Mouse (Mus musculus) MEL (cell line): ENCODE results near the gene Spns1. TPM values are rescaled to one million over a fixed set of nuclear protein-coding genes. Genes with fewer than 3 reads are reported as not detected.

ENCODE experiments used
- DNase-seq: peaks from one replicate; pipeline ENCODE4 v3.0.0; 2011; ENCODE audit warnings: low read depth, low spot score
- H3K27ac ChIP-seq: 2 replicates; pipeline ENCODE4 v1.5.1; 2012; ENCODE audit warnings: low read depth, mild to moderate bottlenecking, control low read depth, low read length, moderate library complexity; ENCODE audit not compliant: control insufficient read depth
- H3K27me3 ChIP-seq, 2 experiments: fragments of 150-350 bp in 1 of 2; sonication (generic) in 1 of 2; 2 replicates each; pipeline ENCODE4 v1.6.1; 2012; ENCODE audit warnings: low read length in 2 of 2, mild to moderate bottlenecking in 2 of 2, improper control_type of control experiment in 1 of 2, moderate library complexity in 1 of 2; ENCODE audit not compliant: insufficient read depth in 2 of 2, control insufficient read depth in 1 of 2
- H3K36me3 ChIP-seq, 2 experiments: 2 replicates each; pipeline ENCODE4 v1.6.1; 2012 to 2014; ENCODE audit warnings: low read length in 2 of 2, improper control_type of control experiment in 1 of 2, inconsistent platforms in 1 of 2, mild to moderate bottlenecking in 1 of 2; ENCODE audit not compliant: insufficient read depth in 2 of 2, control insufficient read depth in 1 of 2
- H3K4me1 ChIP-seq, 2 experiments: fragments of 150-350 bp in 1 of 2; sonication (generic) in 1 of 2; 2 replicates each; pipeline ENCODE4 v1.6.1; 2012; ENCODE audit warnings: low read length in 2 of 2, improper control_type of control experiment in 1 of 2, mild to moderate bottlenecking in 1 of 2; ENCODE audit not compliant: insufficient read depth in 2 of 2, control insufficient read depth in 1 of 2
- H3K4me3 ChIP-seq, 2 experiments: fragments of 150-350 bp in 1 of 2; sonication (generic) in 1 of 2; 2 replicates each; pipeline ENCODE4 v1.5.1; 2012; ENCODE audit warnings: low read depth in 2 of 2, low read length in 2 of 2, mild to moderate bottlenecking in 2 of 2, moderate library complexity in 2 of 2, control low read depth in 1 of 2, improper control_type of control experiment in 1 of 2; ENCODE audit not compliant: control insufficient read depth in 1 of 2, insufficient read depth in 1 of 2
- H3K79me2 ChIP-seq: 2 replicates; pipeline ENCODE4 v1.6.1; 2012; ENCODE audit warnings: mild to moderate bottlenecking, low read length, moderate library complexity; ENCODE audit not compliant: control insufficient read depth, poor library complexity, insufficient read depth
- H3K9ac ChIP-seq: 2 replicates; pipeline ENCODE4 v1.6.1; 2012; ENCODE audit warnings: low read depth, mild to moderate bottlenecking, control low read depth, low read length, moderate library complexity; ENCODE audit not compliant: control insufficient read depth, poor library complexity, severe bottlenecking
- H3K9me3 ChIP-seq: fragments of 150-350 bp; sonication (generic); replicated peaks from 2 replicates; pipeline ENCODE4 v1.6.1; 2012; ENCODE audit warnings: mild to moderate bottlenecking, low read length, improper control_type of control experiment, moderate library complexity; ENCODE audit not compliant: insufficient read depth
- BHLHE40 ChIP-seq: IDR thresholded peaks from 2 replicates; pipeline ENCODE4 v1.6.1; 2012; ENCODE audit warnings: low read depth, mild to moderate bottlenecking, inconsistent platforms, low read length, improper control_type of control experiment, borderline replicate concordance
- CHD1 ChIP-seq: IDR thresholded peaks from 2 replicates; pipeline ENCODE4 v1.6.1; 2012; ENCODE audit warnings: low read depth, mild to moderate bottlenecking, inconsistent platforms, low read length, improper control_type of control experiment
- CHD2 ChIP-seq: IDR thresholded peaks from 2 replicates; pipeline ENCODE4 v1.6.1; 2011; ENCODE audit warnings: low read length, improper control_type of control experiment
- E2F4 ChIP-seq: IDR thresholded peaks from 2 replicates; pipeline ENCODE4 v1.6.1; 2011; ENCODE audit warnings: low read depth, low read length, improper control_type of control experiment, borderline replicate concordance
- ELF1 ChIP-seq: IDR thresholded peaks from 2 replicates; pipeline ENCODE4 v1.6.1; 2014; ENCODE audit warnings: low read depth, mild to moderate bottlenecking, inconsistent platforms, low read length, improper control_type of control experiment, moderate library complexity
- GATA1 ChIP-seq: IDR thresholded peaks from 2 replicates; pipeline ENCODE4 v1.6.1; 2011; ENCODE audit warnings: low read depth, low read length, improper control_type of control experiment
- HCFC1 ChIP-seq: IDR thresholded peaks from 2 replicates; pipeline ENCODE4 v1.6.1; 2012; ENCODE audit warnings: low read depth, mild to moderate bottlenecking, inconsistent platforms, low read length, improper control_type of control experiment, moderate library complexity
- JUND ChIP-seq: IDR thresholded peaks from 2 replicates; pipeline ENCODE4 v1.6.1; 2011; ENCODE audit warnings: low read depth, mild to moderate bottlenecking, improper control_type of control experiment, low read length
- KAT2A ChIP-seq: conservative IDR thresholded peaks from 2 replicates; pipeline ENCODE4 v1.6.1; 2012; ENCODE audit warnings: low read depth, low read length, improper control_type of control experiment, inconsistent platforms
- MAZ ChIP-seq: IDR thresholded peaks from 2 replicates; pipeline ENCODE4 v1.6.1; 2012; ENCODE audit warnings: low read depth, mild to moderate bottlenecking, inconsistent platforms, low read length, improper control_type of control experiment
- MEF2A ChIP-seq: IDR thresholded peaks from 2 replicates; pipeline ENCODE4 v1.6.1; 2014; ENCODE audit warnings: low read depth, mild to moderate bottlenecking, inconsistent platforms, low read length, improper control_type of control experiment; ENCODE audit not compliant: poor library complexity, insufficient replicate concordance, severe bottlenecking; ENCODE audit errors: extremely low read depth
- MXI1 ChIP-seq: IDR thresholded peaks from 2 replicates; pipeline ENCODE4 v1.6.1; 2011; ENCODE audit warnings: mild to moderate bottlenecking, low read depth, low read length, improper control_type of control experiment
- MYB ChIP-seq: IDR thresholded peaks from 2 replicates; pipeline ENCODE4 v1.6.1; 2011; ENCODE audit warnings: mild to moderate bottlenecking, low read depth, low read length, improper control_type of control experiment
- NRF1 ChIP-seq: IDR thresholded peaks from 2 replicates; pipeline ENCODE4 v1.6.1; 2014; ENCODE audit warnings: low read depth, mild to moderate bottlenecking, inconsistent platforms, low read length, improper control_type of control experiment, moderate library complexity; ENCODE audit not compliant: poor library complexity, insufficient read depth, severe bottlenecking
- POLR2AphosphoS2 ChIP-seq: IDR thresholded peaks from 2 replicates; pipeline ENCODE4 v1.6.1; 2011; ENCODE audit warnings: low read length, improper control_type of control experiment
- RAD21 ChIP-seq: IDR thresholded peaks from 2 replicates; pipeline ENCODE4 v1.6.1; 2011; ENCODE audit warnings: mild to moderate bottlenecking, low read depth, low read length, improper control_type of control experiment
- RCOR1 ChIP-seq: IDR thresholded peaks from 2 replicates; pipeline ENCODE4 v1.6.1; 2012; ENCODE audit warnings: low read depth, mild to moderate bottlenecking, inconsistent platforms, low read length, improper control_type of control experiment
- TBP ChIP-seq: IDR thresholded peaks from 2 replicates; pipeline ENCODE4 v1.8.0; 2011; ENCODE audit warnings: low read depth, low read length, improper control_type of control experiment
- TCF12 ChIP-seq: IDR thresholded peaks from 2 replicates; pipeline ENCODE4 v1.6.1; 2014; ENCODE audit warnings: low read depth, mild to moderate bottlenecking, inconsistent platforms, low read length, improper control_type of control experiment, moderate library complexity
- UBTF ChIP-seq: IDR thresholded peaks from 2 replicates; pipeline ENCODE4 v1.6.1; 2012; ENCODE audit warnings: low read depth, mild to moderate bottlenecking, inconsistent platforms, low read length, improper control_type of control experiment, moderate library complexity, borderline replicate concordance; ENCODE audit not compliant: insufficient read depth
- USF1 ChIP-seq: IDR thresholded peaks from 2 replicates; pipeline ENCODE4 v1.6.1; 2014; ENCODE audit warnings: low read depth, mild to moderate bottlenecking, inconsistent platforms, low read length, improper control_type of control experiment, moderate library complexity
- USF2 ChIP-seq, 2 experiments: IDR thresholded peaks; 2 replicates each; pipeline ENCODE4 v1.6.1; 2011 to 2012; ENCODE audit warnings: improper control_type of control experiment in 2 of 2, low read length in 2 of 2, borderline replicate concordance in 1 of 2, inconsistent platforms in 1 of 2, low read depth in 1 of 2, mild to moderate bottlenecking in 1 of 2; ENCODE audit not compliant: insufficient read depth in 1 of 2
- ZC3H11A ChIP-seq: IDR thresholded peaks from 2 replicates; pipeline ENCODE4 v1.6.1; 2012; ENCODE audit warnings: low read depth, mild to moderate bottlenecking, inconsistent platforms, low read length, improper control_type of control experiment
- ZKSCAN1 ChIP-seq: IDR thresholded peaks from 2 replicates; pipeline ENCODE4 v1.6.1; 2012; ENCODE audit warnings: low read depth, mild to moderate bottlenecking, inconsistent platforms, low read length, improper control_type of control experiment, moderate library complexity
- polyA plus RNA-seq, 2 experiments: library from polyadenylated mRNA; stranded (reverse) in 1 of 2; unstranded in 1 of 2; fragments of >175 nt in 1 of 2; fragments of >200 nt in 1 of 2; gene quantifications; 2 replicates each; pipeline versions ENCODE4 v1.2.1 to v1.2.4; 2012; ENCODE audit warnings: low replicate concordance in 2 of 2, low read depth in 1 of 2; ENCODE audit not compliant: insufficient read length in 2 of 2, insufficient read depth in 1 of 2, missing spikeins in 1 of 2
- total RNA-seq: library from RNA; depleted of rRNA; stranded (reverse); fragments of 300-350 nt; gene quantifications from 2 replicates; pipeline ENCODE4 v1.2.3, GENCODE M21; 2012

The Spns1 gene
- total and polyA plus RNA-seq, 3 experiments: 28.9 to 81.6 TPM; not detected in 1

DNA sequence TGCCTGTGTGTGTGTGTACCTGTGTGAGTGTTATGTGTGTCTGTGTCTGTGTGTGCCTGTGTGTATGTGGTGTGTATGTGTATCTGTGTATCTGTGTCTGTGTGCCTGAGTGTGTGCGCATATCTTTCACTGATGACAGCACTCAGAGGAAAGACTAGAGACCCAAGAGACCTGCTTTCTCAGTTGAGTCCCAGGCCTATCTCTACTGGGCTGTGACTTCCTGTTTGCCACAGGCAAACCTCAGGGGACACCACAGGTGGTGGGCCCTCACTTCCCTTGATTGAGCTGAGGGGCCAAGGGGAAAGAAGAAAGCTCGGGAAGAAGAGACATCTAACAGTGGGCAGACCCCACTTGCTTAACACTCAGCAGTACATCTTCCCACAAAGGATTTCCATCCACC is 39.4 kb upstream of the Spns1 start (continued):
- no peak for TF ChIP-seq RCOR1
- TF ChIP-seq MAZ: no peak
- TF ChIP-seq TBP: 0 out of 2 replicates have a peak, but pooled peaks have one; percentile 9
- TF ChIP-seq, all 39 proteins: peak for 4

DNA sequence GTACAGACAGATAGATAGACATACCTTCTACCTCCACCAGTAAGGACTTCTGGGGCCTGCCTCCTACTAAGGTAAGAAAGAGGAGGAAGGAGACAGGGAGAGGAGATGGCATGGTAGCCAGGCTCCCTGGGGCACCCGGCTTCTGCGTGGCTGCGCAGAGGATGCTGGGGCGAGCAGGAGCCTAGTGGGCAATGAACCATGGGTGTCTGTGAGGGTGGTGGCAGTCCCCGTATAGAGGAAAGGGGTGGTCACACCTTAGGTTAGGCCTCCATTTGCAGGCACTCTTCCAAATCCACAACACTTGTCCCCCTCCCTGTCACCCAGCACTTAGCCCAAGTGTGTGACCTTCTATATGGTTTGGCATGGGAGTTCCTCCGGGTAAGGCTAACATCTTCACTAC is 37.5 kb upstream of the Spns1 start, which contains the start of gene Cd19:
Cd19 (minus strand) TSS at position 165 of the 400 bp plus-strand sequence.
- TF ChIP-seq UBTF (no peak), JUND (no peak), USF2 (IDR thresholded peaks at IDR 0.05; ENCODE audit: borderline replicate concordance in 1 of 2, insufficient read depth in 1 of 2, low read depth in 1 of 2, low read length in 2 of 2) (no peak), MXI1 (no peak), TCF12 (no peak), CHD2 (no peak), ELF1 (no peak), POLR2AphosphoS2 (no peak)
- no peak for DNase-seq

DNA sequence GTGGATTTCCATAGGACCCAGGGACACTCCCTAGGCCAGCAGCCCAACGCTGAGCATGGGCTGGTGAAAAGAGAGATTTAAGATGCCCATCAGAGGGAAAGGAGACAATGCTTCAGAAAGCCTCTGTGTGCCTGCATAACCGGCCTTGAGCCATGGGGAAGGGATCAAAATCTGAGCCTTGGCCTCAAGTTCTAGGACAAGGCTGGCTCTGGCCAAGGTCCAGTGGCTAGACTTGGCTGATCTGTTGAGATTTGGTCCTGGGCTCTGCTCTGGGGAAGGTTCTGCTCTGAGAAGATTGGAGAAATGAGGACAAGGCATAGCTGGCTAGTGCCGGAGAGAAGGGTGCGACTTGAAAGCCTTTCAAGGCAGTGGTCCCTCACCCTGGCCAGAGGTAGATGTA is 33.8 kb upstream of the Spns1 start:
- Histone ChIP-seq H3K4me3 (no peak overlapping the region), H3K27me3 (peaks cover 0 to 3% of the 10 kb centered on the region in 2 experiments; a peak in 3 of 4 replicates), H3K9me3 (no peaks in the 10 kb centered on the region), H3K4me1 (0 out of 4 replicates have a peak, but pooled peaks cover 0 to under 1% of the 10 kb centered on the region in 2 experiments), H3K27ac (no peak overlapping the region), H3K79me2 (no peaks in the 10 kb centered on the region), H3K36me3 (no peaks in the 10 kb centered on the region), H3K9ac (no peak overlapping the region)
- no peak for DNase-seq
- no peak for TF ChIP-seq RAD21
- TF ChIP-seq GATA1: no peak
- TF ChIP-seq JUND: no peak
- TF ChIP-seq BHLHE40: no peak
- no peak for TF ChIP-seq KAT2A
- TF ChIP-seq USF1: no peak
- no peak for TF ChIP-seq CHD1
- TF ChIP-seq NRF1: no peak
- TF ChIP-seq MEF2A: no peak
- no peak for TF ChIP-seq ELF1
- no peak for TF ChIP-seq MYB
- TF ChIP-seq HCFC1: no peak
- no peak for TF ChIP-seq ZKSCAN1
- TF ChIP-seq ZC3H11A: no peak
- no peak for TF ChIP-seq RCOR1
- no peak for TF ChIP-seq E2F4

More for the DNA sequence above, 37.5 kb upstream of the Spns1 start, which contains the start of gene Cd19:
- H3K4me1 ChIP-seq: peaks cover 0 to 17% of the 10 kb centered on the region in 2 experiments; a peak in 2 of 4 replicates
- no peak within 1 kb of the TSS for H3K9ac ChIP-seq
- H3K9me3 ChIP-seq: no peaks in the 10 kb centered on the region
- no peak within 1 kb of the TSS for H3K27ac ChIP-seq
- H3K36me3 ChIP-seq: 0 out of 4 replicates have a peak, but pooled peaks cover 0 to 3% of the 10 kb centered on the region in 2 experiments
- no peaks in the 10 kb centered on the region for H3K79me2 ChIP-seq
- H3K4me3 ChIP-seq: no peak within 1 kb of the TSS
- H3K27me3 ChIP-seq: peaks cover 0 to 2% of the 10 kb centered on the region in 2 experiments; a peak in 3 of 4 replicates
